15 mouse cellular contexts compared by ENCODE assay signal in genomic region chr2:4285693-4286291, GRCm38 (mm10).
A peak's percentile ranks its signal among the peaks of the same experiment; 100 is the strongest.
DNase-seq lines count a peak whose midpoint lies in the region; ATAC-seq and TF ChIP-seq lines count a peak whose summit lies in the region.
"Had no signal": no experiment of that assay in that cellular context is flagged by ENCODE, and none has a peak within 500 bp of the region (broad histone marks: within the 10 kb centered on the region; RNA-seq: fewer than 3 reads in every experiment).

No protein-coding gene starts in this region.

- H3K9me3 ChIP-seq in intestine, embryonic 15.5 days = no peaks in the 10 kb centered on the region
- no peaks in the 10 kb centered on the region for H3K9me3 ChIP-seq in intestine, postnatal 0 days (ENCODE audit: control insufficient read depth)
- H3K9me3 ChIP-seq in embryonic facial prominence, embryonic 12.5 days = no peaks in the 10 kb centered on the region
- no peaks in the 10 kb centered on the region for H3K9me3 ChIP-seq in hindbrain, postnatal 0 days (ENCODE audit: low read length)
- H3K9me3 ChIP-seq: forebrain, embryonic 10.5 days; hindbrain, embryonic 15.5 days had no signal

- H3K4me2 ChIP-seq in intestine, embryonic 15.5 days (replicated peaks) = peak overlapping the region; percentile 17; the same call in 1 of the 2 replicates
- H3K4me2 ChIP-seq in intestine, postnatal 0 days (replicated peaks; ENCODE audit: low read depth) = no peak overlapping the region
- peak overlapping the region; percentile 13 for H3K4me2 ChIP-seq in embryonic facial prominence, embryonic 12.5 days (replicated peaks)
- H3K4me2 ChIP-seq in hindbrain, postnatal 0 days (ENCODE audit: low read depth, low read length) = no peak overlapping the region
- H3K4me2 ChIP-seq: hindbrain, embryonic 15.5 days; midbrain, embryonic 11.5 days had no signal

- 31% methylated on average over 4 of the region's 4 CpGs for WGBS in intestine, embryonic 15.5 days
- 34% methylated on average over 4 of the region's 4 CpGs for WGBS in intestine, postnatal 0 days
- WGBS in embryonic facial prominence, embryonic 12.5 days = 19% methylated on average over 4 of the region's 4 CpGs
- WGBS in hindbrain, postnatal 0 days = 31% methylated on average over 4 of the region's 4 CpGs

- no peak for TF ChIP-seq CTCF in intestine, postnatal 0 days (IDR thresholded peaks at IDR 0.05; ENCODE audit: low read depth)
- no peak for TF ChIP-seq CTCF in hindbrain, postnatal 0 days (IDR thresholded peaks at IDR 0.05; ENCODE audit: low read depth)

- DNase-seq in NIH3T3 (ENCODE audit: low read depth) = peak; percentile 82
- no peak for DNase-seq in right cerebral cortex, postnatal 14 days
- no peak for DNase-seq in hindbrain, postnatal 0 days (ENCODE audit: low spot score)
- DNase-seq: cerebellum, adult 11 months; gastrocnemius, postnatal 36 days; liver, postnatal 0 days; spleen, adult 18-20 months had no signal

- peaks cover 8% of the 10 kb centered on the region for H3K4me1 ChIP-seq in intestine, embryonic 15.5 days (replicated peaks)
- H3K4me1 ChIP-seq in intestine, postnatal 0 days (replicated peaks; ENCODE audit: control insufficient read depth, insufficient read depth, low read length) = no peaks in the 10 kb centered on the region
- H3K4me1 ChIP-seq in embryonic facial prominence, embryonic 12.5 days = peaks cover 55% of the 10 kb centered on the region
- H3K4me1 ChIP-seq in hindbrain, postnatal 0 days (ENCODE audit: insufficient read depth, low read length) = peaks cover 5% of the 10 kb centered on the region

- no peaks in the 10 kb centered on the region for H3K36me3 ChIP-seq in intestine, embryonic 15.5 days
- no peaks in the 10 kb centered on the region for H3K36me3 ChIP-seq in intestine, postnatal 0 days (ENCODE audit: control insufficient read depth, insufficient read depth)
- H3K36me3 ChIP-seq in embryonic facial prominence, embryonic 12.5 days = no peaks in the 10 kb centered on the region
- no peaks in the 10 kb centered on the region for H3K36me3 ChIP-seq in hindbrain, postnatal 0 days (ENCODE audit: insufficient read depth, low read length)
- H3K36me3 ChIP-seq: forebrain, embryonic 10.5 days; hindbrain, embryonic 15.5 days had no signal

- no peak overlapping the region for H3K27ac ChIP-seq in intestine, embryonic 15.5 days
- H3K27ac ChIP-seq in intestine, postnatal 0 days (ENCODE audit: low read depth, low read length) = no peak overlapping the region
- H3K27ac ChIP-seq in embryonic facial prominence, embryonic 12.5 days = peak overlapping the region; percentile 74; the same call in 1 of the 2 replicates
- no peak overlapping the region for H3K27ac ChIP-seq in hindbrain, postnatal 0 days
- H3K27ac ChIP-seq: hindbrain, embryonic 15.5 days; kidney, postnatal 0 days had no signal

- H3K27me3 ChIP-seq in intestine, embryonic 15.5 days (replicated peaks) = no peaks in the 10 kb centered on the region
- no peaks in the 10 kb centered on the region for H3K27me3 ChIP-seq in intestine, postnatal 0 days (replicated peaks; ENCODE audit: control insufficient read depth, insufficient read depth, low read length)
- no peaks in the 10 kb centered on the region for H3K27me3 ChIP-seq in embryonic facial prominence, embryonic 12.5 days
- H3K27me3 ChIP-seq in hindbrain, postnatal 0 days (ENCODE audit: insufficient read depth, low read length) = no peaks in the 10 kb centered on the region
- H3K27me3 ChIP-seq: hindbrain, embryonic 15.5 days had no signal

- no peak overlapping the region for H3K9ac ChIP-seq in intestine, embryonic 15.5 days
- no peak overlapping the region for H3K9ac ChIP-seq in intestine, postnatal 0 days (ENCODE audit: low read depth, low read length)
- H3K9ac ChIP-seq in embryonic facial prominence, embryonic 12.5 days = no peak overlapping the region
- H3K9ac ChIP-seq in hindbrain, postnatal 0 days (replicated peaks; ENCODE audit: low read length) = no peak overlapping the region
- H3K9ac ChIP-seq: hindbrain, embryonic 15.5 days; liver, postnatal 0 days had no signal

- ATAC-seq in intestine, embryonic 15.5 days = no peak
- no peak for ATAC-seq in intestine, postnatal 0 days
- ATAC-seq in embryonic facial prominence, embryonic 12.5 days (ENCODE audit: insufficient number of reproducible peaks, insufficient read depth, low FRiP score, low TSS enrichment) = no peak
- peak; percentile 66 for ATAC-seq in megakaryocyte, adult 5-6 weeks (ENCODE audit: poor library complexity, severe bottlenecking)
- ATAC-seq in hindbrain, postnatal 0 days = no peak
- ATAC-seq: liver, postnatal 0 days had no signal

- H3K4me3 ChIP-seq in intestine, embryonic 15.5 days (replicated peaks) = no peak overlapping the region
- H3K4me3 ChIP-seq in intestine, postnatal 0 days (ENCODE audit: low read depth, low read length) = no peak overlapping the region
- no peak overlapping the region for H3K4me3 ChIP-seq in embryonic facial prominence, embryonic 12.5 days
- no peak overlapping the region for H3K4me3 ChIP-seq in hindbrain, postnatal 0 days (ENCODE audit: low read length)
- H3K4me3 ChIP-seq: forebrain, embryonic 10.5 days; hindbrain, embryonic 15.5 days had no signal

Comparison
In these comparisons a context has a peak if more than half of its experiments do, and no peak if none do; other contexts are left out.
1. H3K4me2 ChIP-seq: peak in intestine, embryonic 15.5 days (single experiment) and embryonic facial prominence, embryonic 12.5 days (single experiment); none in intestine, postnatal 0 days (single experiment) and hindbrain, postnatal 0 days (single experiment).